Mouse (Mus musculus) forebrain, embryonic 11.5 days (tissue): ENCODE data around the gene Sbp. TPM values are rescaled to one million over a fixed set of nuclear protein-coding genes. Genes with fewer than 3 reads are reported as not detected.

ENCODE experiments used
- ATAC-seq: fragments of 200-750 bp; cut with Nextera tagmentation; replicated peaks from 2 replicates; pipeline ENCODE4 v1.8.0; 2017; ENCODE audit warnings: moderate TSS enrichment; ENCODE audit not compliant: low FRiP score
- DNase-seq: peaks from one replicate; pipeline ENCODE4 v3.0.0-alpha.2; 2017; ENCODE audit warnings: low spot score
- H3K27ac ChIP-seq: fragments of 300-500 bp; sonication (generic); 2 replicates; pipeline ENCODE4 v1.5.1; 2014; ENCODE audit warnings: low read depth, low read length
- H3K27me3 ChIP-seq: fragments of 300-500 bp; sonication (generic); 2 replicates; pipeline ENCODE4 v1.6.1; 2014; ENCODE audit warnings: mild to moderate bottlenecking, low read length, mixed read lengths; ENCODE audit not compliant: control insufficient read depth, insufficient read depth
- H3K36me3 ChIP-seq: fragments of 300-500 bp; sonication (generic); 2 replicates; pipeline ENCODE4 v1.6.1; 2014; ENCODE audit warnings: mild to moderate bottlenecking, low read length, moderate library complexity, mixed read lengths; ENCODE audit not compliant: control insufficient read depth, insufficient read depth
- H3K4me1 ChIP-seq: fragments of 300-500 bp; sonication (generic); replicated peaks from 2 replicates; pipeline ENCODE4 v1.6.1; 2014; ENCODE audit warnings: low read length, mixed read lengths; ENCODE audit not compliant: control insufficient read depth, insufficient read depth
- H3K4me2 ChIP-seq: fragments of 300-500 bp; sonication (generic); 2 replicates; pipeline ENCODE4 v1.6.1; 2014; ENCODE audit warnings: low read depth, mild to moderate bottlenecking, low read length, moderate library complexity, mixed read lengths; ENCODE audit not compliant: severe bottlenecking
- H3K4me3 ChIP-seq: fragments of 300-500 bp; sonication (generic); 2 replicates; pipeline ENCODE4 v1.5.1; 2014; ENCODE audit warnings: low read depth, low read length
- H3K9ac ChIP-seq: fragments of 300-500 bp; sonication (generic); 2 replicates; pipeline ENCODE4 v1.6.1; 2014; ENCODE audit warnings: low read length
- H3K9me3 ChIP-seq: fragments of 300-500 bp; sonication (generic); 2 replicates; pipeline ENCODE4 v1.6.1; 2016; ENCODE audit warnings: low read length, mixed read lengths; ENCODE audit not compliant: control insufficient read depth
- WGBS: fragments of 180-500 bp; shearing (Covaris S2); extraction: QIAGEN DNeasy Blood & Tissue Kit; methylation state at CpG from one replicate; pipeline ENCODE4 v1.1.7; 2014; 5-methylcytosine and 5-hydroxymethylcytosine counted together
- polyA plus RNA-seq: library from polyadenylated mRNA; unstranded; fragments of >200 nt; fragmentation: Nextera tagmentation; extraction: Ambion mirVana; gene quantifications from 2 replicates; pipeline ENCODE4 v1.2.1, GENCODE M21; 2014

Sbp gene
- polyA plus RNA-seq, 1 experiment from 2014 or later: not detected

GRCm38 (mm10) chr17:23979471-23979870 is 38.0 kb downstream of the Sbp start:
- Histone ChIP-seq H3K4me3 (no peak overlapping the region), H3K4me2 (no peak overlapping the region), H3K27ac (no peak overlapping the region), H3K27me3 (no peaks in the 10 kb centered on the region), H3K9me3 (no peaks in the 10 kb centered on the region), H3K4me1 (no peaks in the 10 kb centered on the region), H3K9ac (no peak overlapping the region), H3K36me3 (no peaks in the 10 kb centered on the region)
- DNase-seq: no peak
- 71% methylated on average over 3 of the region's 3 CpGs for WGBS
- ATAC-seq: no peak

GRCm38 (mm10) chr17:23980297-23980909 is 38.9 kb downstream of the Sbp start, which contains the start of gene Prss30:
Gene Prss30, minus strand, starts transcription at chr17:23980566.
- Histone ChIP-seq H3K9ac (no peak within 1 kb of the TSS), H3K36me3 (no peaks in the 10 kb centered on the region), H3K4me1 (no peaks in the 10 kb centered on the region), H3K4me3 (no peak within 1 kb of the TSS), H3K9me3 (no peaks in the 10 kb centered on the region), H3K27ac (no peak within 1 kb of the TSS), H3K27me3 (no peaks in the 10 kb centered on the region), H3K4me2 (no peak within 1 kb of the TSS)
- 85% methylated on average over 10 of the region's 10 CpGs for WGBS
- no peak for ATAC-seq
- no peak for DNase-seq

GRCm38 (mm10) chr17:23982912-23983311 is 41.4 kb downstream of the Sbp start:
- 72% methylated on average over 4 of the region's 4 CpGs for WGBS
- H3K9me3 ChIP-seq: no peaks in the 10 kb centered on the region

GRCm38 (mm10) chr17:23984989-23985388 is 43.5 kb downstream of the Sbp start:
- no peak overlapping the region for H3K4me3 ChIP-seq
- H3K4me1 ChIP-seq: no peaks in the 10 kb centered on the region
- DNase-seq: no peak
- H3K4me2 ChIP-seq: no peak overlapping the region
- ATAC-seq: no peak
- 87% methylated on average over 1 of the region's 1 CpGs for WGBS
- H3K9ac ChIP-seq: no peak overlapping the region
- no peak overlapping the region for H3K27ac ChIP-seq
- no peaks in the 10 kb centered on the region for H3K36me3 ChIP-seq
- H3K9me3 ChIP-seq: no peaks in the 10 kb centered on the region
- no peaks in the 10 kb centered on the region for H3K27me3 ChIP-seq

More at GRCm38 (mm10) chr17:23982912-23983311, 41.4 kb downstream of the Sbp start:
- H3K36me3 ChIP-seq: no peaks in the 10 kb centered on the region
- H3K4me3 ChIP-seq: no peak overlapping the region
- H3K9ac ChIP-seq: no peak overlapping the region
- no peaks in the 10 kb centered on the region for H3K27me3 ChIP-seq
- no peaks in the 10 kb centered on the region for H3K4me1 ChIP-seq
- no peak for ATAC-seq
- H3K27ac ChIP-seq: no peak overlapping the region
- DNase-seq: no peak
- no peak overlapping the region for H3K4me2 ChIP-seq

- H3K4me3 ChIP-seq: no peak overlapping the region
Measured at GRCm38 (mm10) chr17:23989802-23990201, 48.3 kb downstream of the Sbp start.

GRCm38 (mm10) chr17:23992789-23993553 is 51.5 kb downstream of the Sbp start:
- Histone ChIP-seq H3K36me3 (no peaks in the 10 kb centered on the region), H3K4me3 (no peak overlapping the region), H3K27ac (no peak overlapping the region), H3K27me3 (no peaks in the 10 kb centered on the region), H3K4me1 (0 out of 2 replicates have a peak, but pooled peaks cover 3% of the 10 kb centered on the region), H3K9me3 (no peaks in the 10 kb centered on the region), H3K9ac (peak overlapping the region; percentile 47; the same call in 1 of the 2 replicates), H3K4me2 (peak overlapping the region; percentile 37; the same call in 1 of the 2 replicates)
- DNase-seq: no peak
- WGBS: 75% methylated on average over 9 of the region's 9 CpGs
- peak; percentile 63 for ATAC-seq

More at GRCm38 (mm10) chr17:23989802-23990201, 48.3 kb downstream of the Sbp start:
- Histone ChIP-seq H3K9me3 (no peaks in the 10 kb centered on the region), H3K27me3 (no peaks in the 10 kb centered on the region), H3K27ac (no peak overlapping the region), H3K9ac (no peak overlapping the region), H3K4me2 (no peak overlapping the region), H3K36me3 (no peaks in the 10 kb centered on the region), H3K4me1 (0 out of 2 replicates have a peak, but pooled peaks cover 3% of the 10 kb centered on the region)
- DNase-seq (no peak), ATAC-seq (no peak)
- WGBS: 57% methylated on average over 2 of the region's 2 CpGs

- Histone ChIP-seq H3K4me2 (peak overlapping the region; percentile 37; the same call in 1 of the 2 replicates), H3K9ac (peak overlapping the region; percentile 47), H3K9me3 (no peaks in the 10 kb centered on the region), H3K27ac (no peak overlapping the region), H3K27me3 (no peaks in the 10 kb centered on the region), H3K36me3 (no peaks in the 10 kb centered on the region), H3K4me1 (0 out of 2 replicates have a peak, but pooled peaks cover 3% of the 10 kb centered on the region), H3K4me3 (0 out of 2 replicates have a peak overlapping the region, but pooled peaks have one; percentile 3)
- ATAC-seq (peak; percentile 86), DNase-seq (peak; percentile 95)
- WGBS: 10% methylated on average over 31 of the region's 31 CpGs
Measured at GRCm38 (mm10) chr17:23993559-23994428, 52.3 kb downstream of the Sbp start.

GRCm38 (mm10) chr17:23994667-23995066 is 53.2 kb downstream of the Sbp start:
- H3K9me3 ChIP-seq: no peaks in the 10 kb centered on the region
- ATAC-seq (no peak), DNase-seq (no peak)
- no peak overlapping the region for H3K27ac ChIP-seq
- 63% methylated on average over 7 of the region's 7 CpGs for WGBS
- H3K27me3 ChIP-seq: no peaks in the 10 kb centered on the region
- no peak overlapping the region for H3K4me2 ChIP-seq
- no peak overlapping the region for H3K9ac ChIP-seq
- H3K36me3 ChIP-seq: no peaks in the 10 kb centered on the region
- H3K4me1 ChIP-seq: 0 out of 2 replicates have a peak, but pooled peaks cover 3% of the 10 kb centered on the region
- no peak overlapping the region for H3K4me3 ChIP-seq
